ENCODE assay signal across 20 mouse cellular contexts in genomic region chr9:21740427-21740826, GRCm38 (mm10).
"Had no signal": no experiment of that assay in that cellular context is flagged by ENCODE, and none has a peak within 500 bp of the region (broad histone marks: within the 10 kb centered on the region; RNA-seq: fewer than 3 reads in every experiment).

No protein-coding gene starts in this region.

- H3K27ac ChIP-seq: liver, embryonic 15.5 days; lung, embryonic 15.5 days; midbrain, embryonic 13.5 days; midbrain, embryonic 15.5 days; neural tube, embryonic 13.5 days; neural tube, embryonic 15.5 days; stomach, embryonic 15.5 days; stomach, postnatal 0 days had no signal

- H3K4me1 ChIP-seq: midbrain, embryonic 13.5 days; midbrain, embryonic 15.5 days; neural tube, embryonic 13.5 days; neural tube, embryonic 15.5 days; stomach, embryonic 15.5 days had no signal

- H3K27me3 ChIP-seq: liver, embryonic 13.5 days; liver, embryonic 15.5 days; lung, embryonic 15.5 days; megakaryocyte, embryonic 14.5 days; midbrain, embryonic 13.5 days; midbrain, embryonic 15.5 days; neural tube, embryonic 13.5 days; neural tube, embryonic 15.5 days; stomach, embryonic 15.5 days had no signal

- H3K9me3 ChIP-seq: liver, embryonic 13.5 days; liver, embryonic 15.5 days; lung, embryonic 15.5 days; megakaryocyte, embryonic 14.5 days; midbrain, embryonic 13.5 days; midbrain, embryonic 15.5 days; neural tube, embryonic 13.5 days; neural tube, embryonic 15.5 days; stomach, embryonic 15.5 days had no signal

- H3K4me3 ChIP-seq: liver, embryonic 13.5 days; liver, embryonic 15.5 days; lung, embryonic 15.5 days; megakaryocyte, embryonic 14.5 days; midbrain, embryonic 13.5 days; midbrain, embryonic 15.5 days; neural tube, embryonic 13.5 days; neural tube, embryonic 15.5 days; stomach, embryonic 15.5 days had no signal

- ATAC-seq: lung, postnatal 0 days; midbrain, embryonic 13.5 days; midbrain, embryonic 15.5 days had no signal

- H3K4me2 ChIP-seq: liver, embryonic 11.5 days; liver, embryonic 13.5 days; liver, embryonic 15.5 days; lung, embryonic 15.5 days; midbrain, embryonic 11.5 days; midbrain, embryonic 13.5 days; midbrain, embryonic 15.5 days; neural tube, embryonic 13.5 days; neural tube, embryonic 15.5 days; stomach, embryonic 15.5 days had no signal

- H3K9ac ChIP-seq: liver, embryonic 13.5 days; liver, embryonic 15.5 days; lung, embryonic 15.5 days; midbrain, embryonic 13.5 days; midbrain, embryonic 15.5 days; neural tube, embryonic 13.5 days; neural tube, embryonic 15.5 days; stomach, embryonic 15.5 days had no signal

- DNase-seq: liver, embryonic 13.5 days; lung, adult 18-20 months; lung, postnatal 14 days; lung, postnatal 4 days; right cerebral cortex, postnatal 14 days; thymus, adult 2 months; thymus, postnatal 25 days; thymus, postnatal 4 days had no signal
